Mouse (Mus musculus): ENCODE measurements around the gene Rnd3. TPM values are rescaled to one million over a fixed set of nuclear protein-coding genes. Genes with fewer than 3 reads are reported as not detected.

Rnd3 gene
- polyA plus RNA-seq, 2 experiments from 2014 or later: 0.17 TPM; not detected in 1

GRCm38 (mm10) chr2:51110271-51110670 lies 38.6 kb downstream of the Rnd3 start:
- no peak for ATAC-seq

- ATAC-seq: no peak
Observed at GRCm38 (mm10) chr2:51108631-51109030, 40.3 kb downstream of the Rnd3 start.

- ATAC-seq: no peak
Observed at GRCm38 (mm10) chr2:51101187-51101586, 47.7 kb downstream of the Rnd3 start.

DNA sequence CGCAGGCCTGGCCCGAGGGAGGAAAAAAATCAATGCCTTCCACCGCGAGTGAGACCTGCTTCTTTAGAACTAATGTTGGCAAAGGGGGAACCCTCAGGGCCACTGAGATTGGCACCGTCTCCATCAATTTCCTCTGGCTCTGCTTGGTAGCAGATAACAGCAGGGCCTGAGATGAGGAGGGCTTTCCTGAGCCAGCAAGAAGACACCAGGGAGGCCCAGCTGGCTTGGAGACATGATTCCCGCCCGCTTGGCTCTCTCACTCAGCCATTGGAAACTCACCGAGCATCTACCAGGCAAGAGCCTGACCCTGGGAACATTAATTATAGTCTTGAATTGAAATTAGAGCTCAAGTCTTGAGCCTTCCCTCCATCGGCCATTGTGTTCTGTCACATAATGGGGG lies 48.9 kb downstream of the Rnd3 start:
- ATAC-seq: no peak

- no peak for ATAC-seq
Observed at GRCm38 (mm10) chr2:51099240-51099639, 49.7 kb downstream of the Rnd3 start.

DNA sequence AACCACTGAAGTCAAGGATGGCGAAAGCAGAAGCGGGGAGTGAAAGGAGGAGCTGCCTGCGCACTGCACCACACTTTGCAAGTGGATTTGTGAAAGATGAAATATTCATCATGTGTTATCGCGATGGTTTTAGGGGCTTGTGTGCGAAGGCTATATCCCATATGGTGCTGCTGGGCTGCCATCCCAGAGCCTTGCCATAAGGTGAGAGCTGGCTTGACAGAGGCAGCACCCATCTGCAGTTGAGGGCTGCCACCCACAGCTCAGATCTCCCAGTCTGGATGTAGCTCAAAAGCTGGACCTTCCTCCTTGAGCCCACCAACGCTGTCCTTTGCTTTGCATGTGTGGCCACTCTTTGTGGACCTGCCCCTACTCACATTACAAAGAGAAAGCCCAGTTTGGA lies 58.2 kb downstream of the Rnd3 start:
- ATAC-seq: no peak

DNA sequence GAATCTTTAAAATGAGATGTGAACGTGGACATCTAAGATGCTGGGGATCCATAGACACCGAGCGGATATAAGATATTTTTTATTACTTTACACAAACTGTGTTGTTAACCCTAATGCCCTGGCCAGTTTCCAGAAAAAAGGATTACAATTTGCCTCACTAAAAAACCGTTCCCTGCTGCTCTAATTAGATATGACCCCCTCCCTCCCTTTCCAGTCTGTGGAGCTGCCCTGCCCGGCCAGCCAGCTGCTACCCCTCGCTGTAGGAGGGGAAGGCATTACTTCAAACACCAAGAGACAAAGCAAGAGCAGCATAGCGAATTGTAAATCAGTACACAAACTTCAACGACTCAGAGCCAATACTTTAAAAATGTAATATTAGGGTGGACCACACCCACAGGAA lies 58.9 kb downstream of the Rnd3 start:
- ATAC-seq: no peak

DNA sequence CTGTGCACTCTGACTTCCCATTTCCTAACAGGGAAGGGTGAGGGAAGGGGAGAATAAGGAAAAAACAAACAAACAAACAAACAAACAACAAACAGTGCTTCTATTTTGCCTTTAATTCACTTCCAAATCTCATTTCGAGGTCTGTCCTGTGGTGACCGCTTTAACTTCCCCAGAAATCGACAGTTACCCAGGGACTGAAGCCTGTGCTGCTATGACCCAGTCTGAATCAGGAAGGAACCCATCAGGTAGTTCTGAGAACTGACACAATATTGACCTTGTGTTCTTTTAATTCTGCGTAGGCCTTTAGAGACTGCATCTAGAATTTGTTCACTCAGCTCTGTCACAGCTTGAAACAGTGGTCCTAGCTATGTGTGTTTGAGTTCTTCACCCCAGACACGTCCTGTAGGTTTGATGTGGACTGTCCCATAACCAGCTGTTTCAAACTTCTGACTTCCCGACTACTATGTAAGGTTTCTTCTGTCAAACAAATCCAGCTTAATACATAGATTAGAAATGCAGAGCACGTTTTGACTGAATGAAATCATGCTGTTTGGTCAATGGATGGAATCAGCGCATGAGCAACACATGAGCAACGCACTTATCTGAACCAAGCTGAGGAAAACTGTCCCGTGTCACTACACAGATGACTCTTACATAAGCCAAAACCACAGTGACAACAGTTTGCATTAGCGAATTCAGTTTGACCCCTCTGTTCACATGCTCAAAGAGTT lies 59.9 kb downstream of the Rnd3 start:
- no peak for ATAC-seq

GRCm38 (mm10) chr2:51088123-51088453 lies 60.8 kb downstream of the Rnd3 start:
- ATAC-seq: no peak

DNA sequence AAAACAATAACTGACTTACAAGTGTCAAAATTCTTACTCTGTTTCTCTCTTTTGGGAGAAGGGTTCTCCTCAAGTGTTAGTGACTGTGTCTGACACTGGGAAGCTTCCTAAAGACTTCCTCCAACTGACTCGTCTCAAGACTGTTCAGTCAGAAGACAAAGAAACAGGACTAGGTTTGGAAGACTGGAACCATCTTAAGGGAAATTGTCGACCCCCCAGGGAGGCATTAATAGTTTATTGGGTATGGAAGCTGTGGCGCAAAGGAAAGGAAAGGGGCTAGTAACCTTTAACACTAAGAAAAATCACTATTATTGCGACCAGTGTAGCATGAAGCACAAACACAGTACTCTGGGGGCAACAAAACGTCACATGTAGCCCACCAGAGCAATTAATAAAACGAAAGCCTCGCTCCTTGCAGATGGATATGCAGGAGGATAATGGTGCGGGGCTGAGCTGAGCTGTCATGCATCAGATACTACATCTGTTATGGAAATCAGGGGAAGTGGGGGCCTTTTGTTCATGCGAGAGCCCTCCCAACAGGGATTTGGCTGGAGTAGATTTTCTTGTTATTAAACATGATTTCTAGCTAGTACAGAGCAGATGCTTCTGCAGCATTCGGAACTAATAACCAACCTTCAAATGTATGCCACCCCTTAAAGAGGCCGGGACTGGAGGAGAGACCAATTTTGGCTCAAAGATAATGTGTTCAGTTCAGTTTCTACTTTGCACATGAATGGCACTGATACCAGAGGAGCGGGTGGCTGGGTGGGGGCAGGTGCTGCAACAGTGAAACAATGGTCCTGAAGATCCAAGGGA lies 61.4 kb downstream of the Rnd3 start:
- ATAC-seq: no peak

- ATAC-seq: no peak
Observed at GRCm38 (mm10) chr2:51085155-51085554, 63.8 kb downstream of the Rnd3 start.

- no peak for ATAC-seq
Observed at GRCm38 (mm10) chr2:51082714-51083351, 66.1 kb downstream of the Rnd3 start.

All from activated CD4-positive, CD25-positive, alpha-beta regulatory T cell, adult 4 months (primary cell).